Mouse (Mus musculus): ENCODE measurements around the gene Sox12.
"Not testable (repeated sequence)": the region's sequence is repeated elsewhere in the genome, so short reads cannot be mapped to it uniquely, and the experiment has no call there.

Sox12 gene

DNA sequence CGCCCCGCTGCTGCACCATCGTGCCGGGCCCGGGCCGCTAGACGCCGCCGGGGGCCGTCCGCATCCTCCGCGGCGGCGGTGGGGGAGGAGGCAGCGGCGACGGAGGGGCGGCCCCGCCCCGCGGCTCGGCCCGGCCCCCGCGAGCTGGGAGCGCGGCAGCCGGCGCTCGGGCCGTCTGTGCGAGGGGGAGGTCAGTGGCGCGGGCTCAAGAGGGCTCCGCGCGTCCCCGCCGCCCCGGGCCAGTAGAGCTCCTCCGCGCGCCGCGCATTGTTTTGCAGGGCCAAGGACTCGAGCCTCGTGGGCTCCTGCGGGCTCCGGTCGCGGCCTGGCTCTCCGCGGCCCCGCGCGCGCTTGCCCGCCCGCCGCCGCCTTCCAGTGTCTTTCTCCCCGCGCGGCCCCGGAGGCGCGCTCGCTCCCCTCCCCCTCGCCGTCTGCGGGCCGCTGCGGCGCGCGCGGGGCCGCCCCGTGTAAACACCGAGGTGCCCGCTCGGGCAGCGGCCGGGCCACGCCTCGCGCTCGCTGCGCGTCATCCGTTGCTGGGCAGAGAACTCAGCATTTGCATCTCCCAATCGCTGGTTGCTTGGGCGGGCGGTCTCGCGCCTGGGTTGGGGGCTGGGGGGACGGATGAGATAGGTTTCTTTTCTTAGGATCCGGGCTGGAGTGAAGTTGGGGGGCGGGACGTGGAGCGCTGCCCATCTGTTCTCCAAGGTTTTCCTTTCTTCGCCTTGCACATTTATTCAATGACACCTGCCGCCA lies at the start of gene Sox12:
TSS of gene Sox12 (minus strand) at position 384 of the 756 bp plus-strand sequence.
- DNase-seq (ENCODE audit: low spot score in 2 of 2) = peak; percentile 94 to 99

DNA sequence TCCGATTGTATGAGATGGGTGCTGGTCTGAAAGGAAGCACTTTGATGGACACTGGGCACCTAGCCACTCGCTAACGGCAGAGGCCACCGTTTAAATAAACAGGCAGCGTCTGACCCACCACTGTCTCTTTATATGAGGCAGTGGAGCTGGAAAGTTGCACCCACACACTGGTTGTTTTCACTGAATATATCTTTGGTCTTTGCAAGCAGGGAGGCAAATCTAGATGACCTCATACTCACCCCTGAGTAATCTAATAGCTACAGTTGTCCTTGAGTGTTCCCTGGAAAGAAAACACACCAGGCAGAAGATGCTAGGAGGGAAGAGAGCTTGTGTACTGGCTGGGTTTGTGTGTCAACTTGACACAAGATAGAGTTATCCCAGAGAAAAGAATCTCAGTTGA lies 49.6 kb upstream of the Sox12 start:
- no peak for DNase-seq (ENCODE audit: low spot score in 2 of 2)

DNA sequence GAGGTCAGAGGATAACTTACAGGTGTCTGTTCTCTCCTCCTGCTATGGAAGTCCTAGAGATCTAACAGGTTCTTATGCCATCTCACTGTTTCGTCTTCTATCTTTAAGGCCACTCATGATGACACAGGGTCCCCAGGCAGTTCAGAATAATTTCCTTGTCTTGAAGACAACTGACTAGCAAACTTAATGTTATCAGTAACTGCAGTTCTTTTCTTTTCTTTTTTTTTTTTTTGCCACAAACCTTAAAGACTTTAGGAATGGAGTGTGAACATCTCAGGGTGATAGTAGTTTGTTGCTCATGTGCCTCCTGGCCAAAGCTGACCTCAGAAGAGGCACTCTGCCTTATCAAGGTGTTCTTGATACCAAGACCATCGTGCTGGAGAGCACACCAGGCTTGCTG lies 48.8 kb upstream of the Sox12 start:
- no peak for DNase-seq (ENCODE audit: low spot score in 2 of 2)

DNA sequence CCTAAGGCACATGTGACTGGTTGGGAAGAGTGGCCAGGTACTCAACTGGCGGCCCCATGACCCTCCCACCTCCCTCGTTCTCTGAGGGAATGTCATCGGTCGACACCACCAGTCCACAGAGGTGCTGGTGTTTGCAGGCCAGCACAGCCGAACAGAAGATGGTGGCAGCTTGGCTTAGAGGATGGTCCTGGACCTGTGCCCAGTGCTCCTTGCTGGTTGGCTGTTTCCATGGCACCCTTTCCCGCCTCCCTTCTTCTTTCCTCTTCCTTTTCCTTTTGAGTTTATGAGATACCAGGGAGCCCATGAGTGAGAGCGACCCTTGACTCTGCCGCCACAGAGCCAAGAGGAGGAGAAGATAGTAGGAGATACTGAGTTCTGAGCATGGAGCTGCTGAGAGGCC lies 45.4 kb upstream of the Sox12 start:
- DNase-seq (ENCODE audit: low spot score in 2 of 2) = no peak

DNA sequence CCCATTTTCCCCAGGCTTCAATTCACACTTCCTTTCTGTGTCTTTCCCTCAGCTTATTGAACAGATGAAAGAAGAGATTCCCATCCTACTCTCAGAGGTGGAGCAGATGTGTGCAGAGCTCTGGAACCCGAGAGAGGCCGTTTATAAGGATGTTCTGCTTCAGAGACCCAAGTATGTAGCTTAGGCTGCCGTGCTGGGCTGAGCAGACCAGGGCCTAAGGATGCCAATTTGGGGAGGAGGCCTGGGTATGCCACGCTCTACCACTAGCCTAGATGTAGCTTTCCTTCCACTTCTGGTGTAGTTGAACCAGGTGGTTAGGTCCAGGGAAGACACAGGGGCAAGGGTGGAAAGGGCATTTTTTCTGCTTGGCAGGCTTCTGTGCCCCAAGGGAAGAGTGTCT lies 44.5 kb upstream of the Sox12 start:
- no peak for DNase-seq (ENCODE audit: low spot score in 2 of 2)

DNA sequence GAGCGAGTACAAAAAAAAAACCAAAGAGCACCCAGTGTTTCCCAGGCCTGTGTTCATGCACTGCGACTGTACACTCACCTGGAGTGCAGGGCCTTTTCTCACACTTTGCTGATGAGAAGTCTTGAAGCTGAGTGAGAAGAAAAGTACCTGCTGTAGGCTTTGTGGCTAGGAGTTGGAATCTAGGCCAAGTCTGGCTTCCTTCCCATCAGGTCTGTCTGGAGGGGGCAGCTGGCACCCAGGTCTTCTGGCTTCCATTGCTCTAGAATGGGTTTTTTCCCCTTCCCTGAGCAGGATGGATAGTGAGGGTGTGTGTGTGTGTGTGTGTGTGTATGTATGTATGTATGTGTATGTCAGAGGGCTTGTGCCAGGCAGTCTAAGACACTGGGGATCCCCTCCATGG lies 42.0 kb upstream of the Sox12 start:
- DNase-seq (ENCODE audit: low spot score in 2 of 2) = no peak

DNA sequence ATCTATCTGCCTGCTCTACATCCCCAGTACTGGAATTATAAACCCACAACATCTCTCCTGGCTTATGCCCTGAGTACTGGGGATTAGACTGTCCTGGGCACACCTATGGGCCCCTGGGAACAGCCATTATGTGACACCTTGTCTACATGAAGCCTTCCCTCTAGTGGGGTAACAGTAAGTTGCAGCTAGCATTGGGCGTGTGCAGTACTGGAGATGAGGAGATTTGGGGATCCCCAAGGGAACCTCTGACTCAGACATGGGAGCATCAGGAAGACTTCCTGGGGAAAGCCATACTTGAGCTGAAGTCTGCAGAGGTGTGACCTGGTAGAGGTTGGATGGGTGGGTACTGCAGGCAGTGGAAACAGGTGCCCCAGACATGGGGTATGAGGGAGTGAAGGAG lies 41.1 kb upstream of the Sox12 start:
- DNase-seq (ENCODE audit: low spot score in 2 of 2) = no peak

DNA sequence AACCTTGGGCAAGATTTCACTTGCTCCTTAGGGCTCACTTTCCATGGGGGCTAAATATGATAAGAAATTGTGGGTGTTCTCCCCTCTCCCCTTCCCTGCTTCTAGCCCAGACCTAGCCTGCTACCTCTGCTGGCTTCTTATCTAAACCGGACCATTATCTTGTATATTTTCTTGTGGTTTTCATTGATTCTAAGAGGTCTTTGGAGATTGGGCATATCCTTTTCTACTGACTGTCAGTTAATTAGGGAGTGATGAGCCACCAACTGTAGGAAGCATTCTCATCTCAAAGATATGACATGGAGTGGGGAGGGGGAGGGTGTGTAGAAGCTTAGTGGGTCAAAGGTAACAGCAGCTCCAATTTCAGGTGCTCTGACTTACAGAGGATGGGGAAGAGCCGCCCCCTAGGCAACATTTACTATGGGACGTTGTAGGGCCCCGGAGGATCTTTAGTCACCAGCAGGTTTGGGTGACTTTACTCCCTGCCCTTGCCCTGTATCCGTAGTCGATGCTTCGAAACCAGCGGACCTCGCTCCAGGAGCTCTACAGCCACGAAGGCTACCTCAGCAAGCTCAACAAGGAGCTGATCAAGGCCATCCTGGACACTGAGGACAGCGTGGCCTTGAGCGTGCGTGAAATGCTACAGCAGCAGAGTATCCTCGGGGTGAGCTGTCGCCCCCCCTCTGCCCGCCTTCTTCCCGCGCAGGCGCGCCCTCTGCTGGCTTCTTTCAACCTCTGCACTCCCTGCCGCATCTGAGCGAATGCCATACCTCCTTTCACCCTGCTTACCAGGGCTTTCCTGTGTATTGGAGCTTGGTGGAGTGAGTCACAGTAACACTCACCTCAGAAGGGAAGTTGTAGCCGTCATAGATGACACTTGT lies 39.4 kb upstream of the Sox12 start:
- DNase-seq (ENCODE audit: low spot score in 2 of 2) = peak; percentile 57 to 74

DNA sequence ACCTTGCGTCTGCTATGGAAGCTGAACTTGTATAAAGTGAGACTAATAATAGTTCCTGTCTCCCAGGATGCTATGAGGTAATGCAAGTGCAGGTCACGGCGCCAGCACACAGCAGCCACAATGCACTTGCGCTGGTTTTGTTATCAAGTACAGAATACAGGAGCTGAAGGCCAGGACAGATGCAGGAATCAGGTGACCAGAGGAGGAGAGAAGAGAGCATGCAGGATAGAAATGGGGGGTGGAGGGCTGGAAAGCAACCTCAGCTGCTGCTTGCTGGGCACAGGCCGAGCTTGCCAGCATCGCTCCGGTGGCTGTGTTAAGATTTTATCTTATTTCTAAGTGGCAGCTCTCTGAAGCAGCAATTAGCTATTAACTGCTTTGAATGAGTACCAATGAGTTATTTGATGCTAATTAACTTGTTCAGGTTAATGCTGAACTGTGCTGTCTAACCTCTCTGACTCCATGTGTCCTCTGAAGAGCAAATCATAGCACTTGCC lies 38.6 kb upstream of the Sox12 start:
- no peak for DNase-seq (ENCODE audit: low spot score in 2 of 2)

DNA sequence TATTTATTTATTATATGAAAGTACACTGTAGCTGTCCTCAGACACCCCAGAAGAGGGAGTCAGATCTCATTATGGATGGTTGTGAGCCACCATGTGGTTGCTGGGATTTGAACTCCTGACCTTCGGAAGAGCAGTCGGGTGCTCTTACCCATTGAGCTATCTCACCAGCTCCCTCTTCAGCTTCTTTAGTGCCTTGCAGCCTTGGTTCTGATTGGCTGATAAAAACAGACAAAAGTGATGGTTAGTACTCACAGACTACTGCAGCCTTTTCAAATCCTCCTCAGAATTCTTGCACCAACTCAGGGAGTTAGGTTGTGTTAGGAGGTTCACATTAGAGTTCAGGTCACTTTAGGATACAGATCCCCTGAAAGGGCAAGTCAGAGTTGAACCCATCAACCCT lies 30.6 kb upstream of the Sox12 start:
- DNase-seq (ENCODE audit: low spot score in 2 of 2) = not testable (repeated sequence)

DNA sequence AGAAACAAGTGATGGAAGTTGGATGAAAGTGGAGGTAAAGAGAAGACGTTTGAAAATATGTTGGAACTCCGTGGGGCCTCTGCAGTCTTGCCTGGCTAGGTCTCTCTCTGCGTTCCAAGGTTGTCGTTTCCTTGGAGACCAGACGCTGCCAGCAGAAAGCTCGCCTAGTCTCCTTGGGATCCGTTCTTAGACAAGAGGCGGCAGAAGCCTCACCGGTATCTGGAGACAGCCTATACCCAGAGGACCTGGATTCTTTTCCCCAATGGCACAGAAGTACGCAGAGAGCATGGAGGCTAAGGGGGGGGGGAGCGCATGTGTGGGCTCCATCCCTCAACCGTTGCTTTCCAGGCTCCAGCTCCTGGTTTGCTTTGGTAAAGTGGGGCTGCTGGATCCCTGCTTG lies 29.6 kb upstream of the Sox12 start:
- no peak for DNase-seq (ENCODE audit: low spot score in 2 of 2)

DNA sequence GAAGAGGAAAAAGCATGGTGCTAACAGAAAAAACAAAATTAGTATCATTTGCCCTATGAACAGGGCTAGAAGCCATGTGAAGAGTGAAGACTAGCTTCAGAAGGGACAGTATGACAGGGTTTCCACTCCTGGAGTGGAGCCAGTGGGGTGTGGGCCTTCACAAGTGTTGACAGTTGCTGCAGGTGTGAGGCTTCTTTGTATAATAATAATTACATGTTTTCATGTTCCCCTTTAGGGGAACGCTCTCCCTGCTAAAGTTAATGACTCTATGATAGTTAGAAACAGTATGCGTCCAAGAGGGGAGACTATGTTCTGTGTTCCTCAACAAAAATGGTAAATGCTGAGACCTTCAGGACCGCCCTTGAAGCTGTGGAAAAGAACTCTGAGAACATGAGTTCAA lies 17.9 kb upstream of the Sox12 start:
- no peak for DNase-seq (ENCODE audit: low spot score in 2 of 2)

DNA sequence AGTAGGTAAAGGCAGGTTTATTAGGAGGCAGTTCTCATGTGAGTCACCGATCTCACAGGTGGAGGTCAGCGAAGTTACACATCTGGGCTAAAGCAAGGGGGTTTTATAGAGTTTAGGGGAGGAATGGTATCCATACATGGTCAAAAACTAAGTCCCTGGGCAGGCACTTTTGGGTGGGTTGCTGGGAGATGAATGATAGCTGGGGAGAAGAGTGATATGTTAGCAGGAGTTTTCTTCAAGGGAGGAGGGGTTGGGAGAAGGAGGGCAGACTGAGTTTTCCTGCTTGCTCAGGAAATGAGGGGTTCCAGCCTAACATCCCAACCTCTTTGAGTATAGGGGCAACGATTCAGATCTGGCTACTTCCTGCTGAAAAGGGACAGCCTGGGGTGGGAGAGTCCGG lies 17.4 kb upstream of the Sox12 start, which contains the start of gene 6820408C15Rik:
TSS of gene 6820408C15Rik (plus strand) at position 301 of the 400 bp plus-strand sequence.
- DNase-seq (ENCODE audit: low spot score in 2 of 2) = no peak

DNA sequence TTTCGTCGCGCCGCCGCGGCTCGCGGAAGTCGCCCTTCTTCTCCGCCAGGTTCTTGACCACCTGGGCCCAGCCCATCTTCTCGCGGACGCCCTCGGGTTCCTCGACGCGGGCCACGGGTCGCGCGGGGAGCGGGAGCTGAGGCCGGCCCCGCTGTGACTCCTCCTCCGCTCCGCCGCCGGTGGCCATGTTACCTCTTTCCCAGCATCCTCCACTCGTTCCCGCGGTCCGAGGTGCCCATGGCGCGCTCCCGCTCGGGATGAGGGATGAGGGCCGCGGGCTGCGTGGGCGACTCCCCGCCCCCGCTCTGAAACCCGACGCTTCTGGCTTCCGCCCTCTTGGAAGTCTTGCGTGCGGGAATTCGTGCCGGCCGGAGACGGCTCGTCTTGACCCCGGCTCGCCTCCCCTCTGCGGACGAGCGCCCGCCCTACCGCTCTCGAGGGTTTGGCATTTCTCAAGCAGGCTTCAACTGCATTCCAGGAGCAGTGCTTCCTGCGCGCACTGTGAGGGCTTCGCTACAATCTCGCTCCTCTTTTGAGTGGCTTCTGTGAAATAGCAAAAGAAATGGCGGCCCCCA lies 16.8 kb upstream of the Sox12 start, which contains the start of gene Zcchc3:
TSS of gene Zcchc3 (minus strand) at position 437 of the 575 bp plus-strand sequence.
- DNase-seq (ENCODE audit: low spot score in 2 of 2) = peak; percentile 51 to 66

DNA sequence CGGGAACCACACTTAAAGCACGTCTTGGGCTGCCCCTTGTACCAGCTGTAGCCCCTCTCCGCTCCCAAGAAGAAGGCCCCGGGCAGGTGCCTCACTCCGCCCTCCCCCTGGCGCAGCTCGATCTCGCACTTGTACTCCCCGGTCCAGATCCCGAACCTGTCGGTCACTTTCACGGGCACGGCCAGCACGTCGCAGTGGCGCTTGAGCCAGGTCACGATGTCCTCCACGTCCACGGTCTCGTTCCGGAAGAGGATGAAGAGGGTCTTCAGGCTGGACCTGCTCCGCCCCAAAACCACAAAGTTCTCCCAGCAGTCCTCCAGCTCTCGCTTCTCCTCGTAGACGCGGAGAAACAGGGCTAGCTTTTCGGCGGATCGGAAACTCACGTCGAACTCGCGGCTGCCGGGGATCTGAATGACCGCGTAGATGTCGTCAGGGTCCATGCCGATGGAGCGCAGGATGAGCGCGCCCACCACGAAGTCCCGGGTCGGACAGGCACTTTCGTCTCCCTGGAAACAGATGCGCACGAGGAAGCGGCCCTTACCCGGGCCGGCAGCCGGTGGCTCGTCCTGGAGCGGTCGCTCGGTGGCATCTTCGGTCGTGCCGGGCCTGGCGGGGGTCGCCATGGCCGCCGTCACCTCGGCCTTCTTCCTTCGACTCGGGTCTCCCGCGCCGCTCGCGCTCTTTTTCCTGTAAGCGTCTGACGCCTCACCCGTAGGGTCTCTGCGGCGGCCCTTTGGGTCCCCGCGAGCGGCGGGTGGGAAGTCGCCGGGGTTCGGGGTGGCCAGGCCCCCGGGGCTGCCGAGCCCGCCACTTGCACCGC lies 16.1 kb upstream of the Sox12 start:
- peak; percentile 16 to 22 for DNase-seq (ENCODE audit: low spot score in 2 of 2)

DNA sequence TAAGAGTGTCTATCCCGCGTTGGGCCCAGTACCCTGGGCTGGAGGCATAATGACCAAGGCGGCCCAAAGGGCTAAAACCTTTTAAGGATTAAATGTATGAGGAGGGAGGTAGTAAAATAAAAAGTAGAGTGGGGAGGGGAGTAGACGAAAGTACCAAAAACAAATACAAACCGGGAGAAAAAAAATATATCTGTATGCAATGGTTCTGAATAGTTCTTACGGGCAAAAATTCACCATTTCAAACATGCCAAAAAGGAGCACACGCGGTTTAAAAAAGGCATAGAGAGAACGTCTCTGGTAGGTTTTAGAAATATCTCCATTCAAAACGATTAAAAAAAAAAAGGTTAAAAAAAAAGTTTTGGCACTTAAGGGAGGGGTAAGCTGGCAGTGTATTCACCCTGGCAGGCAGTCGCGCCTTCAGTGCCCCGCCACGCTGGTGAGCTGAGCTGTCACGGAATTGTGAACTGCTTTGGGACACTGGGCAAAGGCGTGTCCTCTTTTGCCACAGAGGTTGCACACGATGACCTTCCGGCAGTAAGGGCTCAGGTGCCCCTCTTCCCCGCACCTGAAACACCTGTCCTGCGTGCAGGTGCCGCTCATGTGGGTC lies 15.4 kb upstream of the Sox12 start:
- DNase-seq (ENCODE audit: low spot score in 2 of 2) = no peak

DNA sequence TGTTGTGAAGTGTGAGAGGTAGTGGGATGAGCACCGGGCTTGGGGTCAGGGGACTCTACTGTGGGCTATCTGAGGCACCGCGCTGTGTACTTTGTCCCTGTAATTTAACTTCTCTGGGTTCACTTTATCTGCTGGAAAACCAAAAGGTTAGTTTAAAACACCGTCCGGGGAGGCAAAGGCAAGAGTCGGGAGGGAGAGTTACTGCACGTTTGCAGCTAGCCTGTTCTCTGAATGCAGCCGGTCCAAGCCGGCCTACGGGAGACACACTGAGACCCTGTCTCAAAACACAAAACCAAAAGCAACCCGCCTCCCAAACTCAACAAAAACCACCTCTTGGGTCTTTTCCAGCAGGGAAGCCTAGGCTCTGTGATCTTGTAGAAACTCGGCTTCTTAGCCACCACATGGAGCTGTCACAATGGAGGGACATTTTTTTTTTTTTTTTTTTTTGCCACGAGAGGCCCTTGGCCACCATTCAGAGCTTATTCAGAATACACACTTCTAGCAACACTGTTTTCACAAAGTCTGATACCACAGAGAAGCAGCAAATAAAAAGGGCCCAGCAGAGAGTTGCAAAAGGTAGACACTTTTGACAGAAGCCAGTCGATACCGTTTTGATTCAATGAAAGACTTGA lies 14.8 kb upstream of the Sox12 start:
- no peak for DNase-seq (ENCODE audit: low spot score in 2 of 2)

DNA sequence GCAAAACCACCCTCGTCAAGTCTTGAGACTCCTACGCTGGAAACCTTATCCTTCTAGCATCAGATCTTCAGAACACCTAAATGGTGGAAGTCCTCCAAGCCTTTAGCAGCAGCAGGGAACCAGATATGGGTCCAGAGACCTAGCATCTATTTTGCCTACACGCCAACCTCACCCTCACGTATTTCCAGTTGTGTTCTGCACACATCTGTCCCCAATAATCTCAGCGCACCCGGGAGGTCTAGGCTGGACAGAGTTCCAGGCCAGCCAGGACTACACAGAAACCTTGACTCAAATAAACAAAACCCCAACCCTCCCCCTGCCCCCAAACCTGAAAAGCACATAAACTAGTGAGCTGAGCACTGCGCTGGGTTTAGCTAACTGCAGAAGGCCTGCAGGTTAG lies 13.6 kb upstream of the Sox12 start:
- DNase-seq (ENCODE audit: low spot score in 2 of 2) = no peak

DNA sequence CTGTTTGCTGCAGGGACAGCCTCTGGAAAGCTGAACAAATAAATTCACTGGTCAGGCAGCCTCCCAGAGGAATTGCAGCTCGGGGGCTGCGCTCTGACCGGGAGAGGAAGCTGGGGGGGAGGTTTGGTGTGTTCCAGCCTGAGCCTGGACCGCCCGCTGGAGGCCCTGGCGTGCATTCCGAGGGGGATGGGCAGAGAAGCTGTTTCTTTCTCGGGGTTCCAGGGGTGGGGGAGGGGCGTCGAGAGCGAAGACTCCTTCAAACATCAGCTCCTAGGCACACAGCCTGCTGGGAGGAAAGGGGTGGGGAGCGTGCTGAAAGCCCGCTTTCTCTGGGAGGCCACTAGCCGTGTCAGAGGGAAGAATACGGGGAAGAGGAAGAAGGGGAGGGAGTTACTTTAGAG lies 13.1 kb upstream of the Sox12 start:
- DNase-seq (ENCODE audit: low spot score in 2 of 2) = peak in 1 of 2 experiments; percentile 17

DNA sequence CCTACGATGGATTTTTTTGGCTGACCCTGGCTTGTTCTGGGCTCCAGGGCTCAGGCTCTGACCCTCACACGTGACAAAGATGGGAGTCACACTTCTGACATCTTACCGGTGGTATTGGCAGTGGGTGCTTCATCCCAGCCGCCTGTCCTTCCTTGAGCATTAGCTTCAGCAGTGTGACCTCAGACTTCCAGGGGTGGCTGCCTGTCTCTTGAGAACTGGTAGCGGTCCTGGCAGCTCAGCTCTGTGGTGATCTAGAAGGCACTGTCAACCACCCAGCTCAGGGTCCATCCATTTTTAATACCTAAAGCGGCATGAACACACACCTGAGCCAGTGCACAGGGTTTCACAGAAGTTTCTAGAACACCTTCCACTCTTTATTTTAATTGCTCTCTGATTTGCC lies 11.9 kb upstream of the Sox12 start:
- no peak for DNase-seq (ENCODE audit: low spot score in 2 of 2)

DNA sequence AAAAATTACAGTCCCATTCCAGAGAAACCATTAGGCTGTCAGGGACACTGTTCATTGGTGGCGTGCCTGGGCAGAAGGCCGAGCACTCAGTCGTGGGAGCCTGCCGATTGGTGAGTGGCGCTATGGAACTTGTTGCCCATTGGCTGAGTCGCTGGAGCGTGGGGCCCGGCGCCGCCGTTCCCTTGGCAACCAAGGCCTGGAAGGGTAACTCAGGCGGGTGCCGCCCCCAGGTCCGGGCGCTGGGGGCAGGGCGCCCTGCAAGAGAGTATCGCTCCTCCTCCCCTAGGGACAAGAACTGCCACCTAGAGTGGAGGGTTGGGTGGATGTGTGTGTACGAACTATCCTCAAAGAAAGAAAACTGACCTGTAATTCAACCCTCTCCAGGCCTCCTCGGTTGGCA lies 8.3 kb upstream of the Sox12 start:
- peak; percentile 83 to 84 for DNase-seq (ENCODE audit: low spot score in 2 of 2)
